Mouse (Mus musculus) mature B cell (primary cell): ENCODE data around the gene Lrrc4.

Experiments
- in situ Hi-C: fragments of 300-500 bp; cut with MboI; formaldehyde crosslinking; loops from 2 replicates; pipeline ENCODE4 v1.14.3; 2019

Gene Lrrc4

DNA sequence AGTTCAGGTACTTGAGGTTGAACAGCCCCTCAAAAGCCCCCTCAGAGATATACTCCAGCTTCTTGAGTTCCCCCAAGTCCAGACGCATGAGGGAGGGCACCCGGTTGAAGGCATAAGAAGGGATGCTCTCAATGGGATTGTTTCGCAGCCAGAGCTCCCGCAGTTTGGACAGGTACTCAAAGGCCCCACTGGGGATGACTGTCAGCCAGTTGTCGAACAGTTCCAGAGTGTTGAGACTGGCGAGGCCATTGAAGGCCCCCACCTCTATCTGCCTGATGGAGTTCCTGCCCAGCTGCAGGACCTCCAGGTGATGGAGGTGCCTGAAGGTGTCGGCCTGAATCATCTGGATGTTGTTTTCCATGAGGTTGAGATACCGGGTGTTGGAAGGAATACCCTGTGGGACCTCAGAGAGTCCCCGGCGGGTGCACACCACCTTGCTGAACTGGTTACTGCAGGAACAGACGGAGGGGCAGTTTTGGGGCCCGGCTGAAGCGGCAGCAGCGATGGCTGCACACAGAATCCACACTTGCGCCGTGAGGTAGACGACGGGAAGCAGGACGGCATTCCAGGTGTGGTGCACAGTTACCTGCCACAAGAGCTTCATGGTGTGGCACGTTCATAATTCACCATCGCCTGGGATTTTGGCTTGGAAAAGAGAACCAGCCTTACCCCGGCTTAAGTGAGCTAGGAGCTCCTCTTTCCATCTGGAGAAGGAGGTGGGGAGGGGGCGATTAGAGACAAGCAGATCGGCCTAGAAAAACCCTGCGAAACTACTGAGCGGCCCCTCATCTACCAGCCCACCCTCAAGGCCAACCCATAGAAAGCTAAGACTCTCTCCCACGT, at the start of gene Lrrc4:
TSS of gene Lrrc4 (minus strand) at position 737 of the 843 bp plus-strand sequence.
- in situ Hi-C loops: no loop called here

DNA sequence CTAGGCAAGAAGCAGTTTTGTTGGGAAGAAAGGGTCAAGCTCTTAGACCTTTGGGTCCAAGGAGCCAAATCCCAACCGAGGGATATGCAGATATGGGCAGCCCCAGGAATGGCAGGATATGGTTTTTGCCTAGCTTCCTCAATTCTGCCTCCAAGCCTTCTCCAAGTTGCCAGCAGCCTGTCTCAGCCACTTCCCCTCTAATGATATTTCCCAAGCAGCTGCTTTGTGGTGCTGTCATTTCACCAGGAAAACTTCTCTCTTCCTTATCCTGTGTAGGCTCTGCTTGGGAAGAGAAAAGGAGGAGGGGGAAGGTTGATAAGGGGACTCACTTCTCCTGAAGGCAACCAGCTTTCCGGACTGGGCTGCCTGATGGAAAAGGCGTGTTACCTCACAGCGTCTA, 49.4 kb upstream of the Lrrc4 start:
- in situ Hi-C loops: no loop called here

DNA sequence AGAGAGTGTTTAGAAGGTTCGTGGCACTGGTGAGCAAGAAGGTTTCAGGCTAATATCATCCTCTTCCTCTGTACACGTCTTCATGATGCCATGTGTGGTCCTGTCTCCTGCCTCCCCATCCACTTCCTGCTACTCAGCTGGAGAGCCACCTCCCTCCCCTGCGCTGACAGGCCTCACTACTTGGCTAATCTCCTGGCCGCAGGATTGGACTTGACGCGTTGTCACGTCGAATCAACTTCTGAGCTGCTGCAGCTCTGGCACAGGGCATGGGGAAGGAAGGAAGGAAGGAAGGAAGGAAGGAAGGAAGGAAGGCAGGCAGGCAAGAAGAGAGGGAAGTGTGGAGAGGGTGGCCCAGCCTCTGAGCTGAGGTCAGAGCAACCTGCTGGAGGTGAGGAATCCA, 47.8 kb upstream of the Lrrc4 start:
- in situ Hi-C loops: no loop called here

DNA sequence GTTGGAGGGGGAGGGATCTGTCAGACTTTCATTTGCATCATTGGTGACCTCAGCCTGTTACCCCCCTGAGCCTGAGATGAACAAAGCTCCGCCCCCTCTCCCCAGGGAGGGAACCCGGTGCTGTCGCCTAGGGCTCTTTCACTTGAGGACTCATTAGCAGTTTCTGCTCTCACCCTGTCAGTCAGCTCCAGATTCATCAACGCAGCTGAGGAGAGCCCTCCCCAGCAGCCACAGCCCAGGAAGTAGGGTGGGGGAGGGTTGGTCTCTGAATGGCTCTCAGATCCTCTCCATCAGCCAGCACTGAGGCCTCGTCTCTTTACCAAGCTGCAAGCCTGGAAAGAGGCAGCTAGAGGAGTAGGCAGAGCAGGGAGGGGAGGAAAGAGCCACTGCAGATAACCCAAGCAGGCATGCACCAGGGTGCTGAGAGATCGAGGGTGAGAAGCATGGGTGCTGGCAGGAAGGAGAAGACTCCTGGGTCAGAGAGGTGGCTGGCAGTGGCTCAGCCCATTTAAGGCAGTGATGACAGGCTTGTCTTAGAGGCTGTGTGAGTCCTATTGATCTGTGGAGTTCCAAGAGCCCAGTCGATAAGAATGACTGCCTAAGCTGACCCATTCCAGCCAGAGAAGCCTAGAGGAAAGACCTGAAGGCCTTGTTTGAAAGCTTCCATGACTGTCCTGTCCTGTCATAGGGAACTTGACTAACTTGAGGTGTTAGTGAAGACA, 46.6 kb upstream of the Lrrc4 start:
- in situ Hi-C loops: no loop called here

DNA sequence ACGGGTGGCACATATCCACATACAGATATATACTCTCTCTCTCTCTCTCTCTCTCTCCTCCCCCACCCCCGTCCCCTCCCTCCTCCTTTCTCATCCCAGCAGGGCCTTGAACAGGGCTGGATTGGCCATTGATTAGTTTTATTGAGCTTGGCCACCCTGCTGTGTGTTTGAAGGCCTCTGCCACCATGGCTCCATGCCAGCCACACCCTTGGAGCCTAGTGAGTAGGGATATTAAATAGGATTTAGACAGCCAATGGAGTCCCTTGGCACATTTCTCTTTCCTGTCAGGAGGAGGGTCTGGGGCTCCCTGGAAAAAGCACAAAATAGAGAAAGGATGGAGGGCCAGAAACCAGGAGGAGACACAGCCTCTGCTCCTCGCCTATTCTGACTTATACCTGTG, 44.9 kb upstream of the Lrrc4 start:
- in situ Hi-C loops: no loop called here

DNA sequence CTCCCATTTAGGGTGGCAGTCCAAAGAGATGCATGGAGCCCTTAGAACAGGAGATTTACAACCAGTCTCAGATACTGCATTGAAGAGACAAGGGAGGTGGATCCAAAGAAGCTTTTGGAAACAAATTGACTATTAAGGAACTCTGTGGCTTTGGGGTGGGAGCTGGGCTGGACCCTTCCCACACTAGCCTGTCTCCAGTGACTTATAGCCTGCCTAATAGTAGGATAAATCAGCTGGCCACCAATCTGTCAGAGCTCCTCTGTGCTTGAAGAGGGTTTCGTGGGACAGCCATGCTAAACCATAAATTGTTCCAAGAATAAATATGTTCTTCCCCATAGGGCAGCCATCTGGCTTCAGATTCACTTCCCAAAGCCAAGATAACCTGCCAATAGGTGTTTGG, 43.8 kb upstream of the Lrrc4 start:
- in situ Hi-C loops: no loop called here

DNA sequence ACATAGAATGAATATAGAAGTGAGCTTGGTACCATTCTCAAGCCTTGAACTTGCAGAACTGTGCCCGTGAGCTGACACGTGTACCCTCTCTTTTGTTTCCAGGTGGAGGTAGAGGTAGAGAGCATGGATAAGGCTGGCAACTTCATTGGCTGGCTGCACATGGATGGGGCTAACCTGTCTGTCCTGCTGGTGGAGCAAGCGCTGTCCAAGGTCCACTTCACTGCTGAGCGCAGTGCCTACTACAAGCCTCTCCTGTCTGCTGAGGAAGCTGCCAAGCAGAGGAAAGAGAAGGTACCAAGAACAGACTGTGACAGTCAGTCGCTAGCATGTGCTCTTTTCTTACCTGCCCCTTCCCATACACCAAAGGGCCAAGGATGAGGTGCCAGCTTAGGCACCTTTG, 43.2 kb upstream of the Lrrc4 start:
- in situ Hi-C loops: no loop called here

DNA sequence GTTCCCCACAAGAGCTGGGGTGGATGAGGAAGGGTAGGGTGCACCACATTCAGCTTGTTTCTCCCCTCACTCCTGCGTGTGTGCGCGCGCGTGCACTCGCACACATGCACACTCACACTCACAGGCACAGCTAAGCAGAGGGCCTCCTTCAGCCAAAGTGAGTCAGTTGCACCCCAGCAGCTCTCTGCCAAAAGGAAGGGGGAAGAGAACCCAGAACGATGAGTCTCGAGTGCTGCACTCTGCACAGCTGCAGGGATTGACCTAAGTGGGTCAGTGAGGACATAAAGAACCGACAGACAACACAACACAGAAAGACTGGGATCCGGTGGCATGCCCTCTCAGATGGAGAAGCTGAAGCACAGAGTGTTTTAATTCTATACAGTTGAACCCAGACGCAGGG, 42.5 kb upstream of the Lrrc4 start:
- in situ Hi-C loops: no loop called here

DNA sequence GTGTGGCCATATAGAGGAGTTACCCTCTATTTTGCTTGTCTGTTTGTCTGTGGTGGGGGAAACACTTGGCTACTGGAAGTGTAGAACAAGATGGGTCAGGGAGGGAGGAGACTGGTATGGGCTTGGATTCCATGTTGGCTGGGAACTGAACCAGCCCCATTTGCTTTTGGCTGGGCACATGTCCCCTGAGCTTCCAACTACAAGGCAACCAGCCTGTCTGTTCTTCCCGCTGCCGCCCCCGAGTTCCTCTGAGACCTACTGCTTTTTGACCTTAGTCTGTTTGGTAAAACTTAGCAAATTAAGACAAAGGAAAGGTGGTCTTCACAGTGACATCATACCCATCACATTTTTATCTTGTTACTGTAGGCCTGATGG, 40.9 kb upstream of the Lrrc4 start:
- in situ Hi-C loops: no loop called here

DNA sequence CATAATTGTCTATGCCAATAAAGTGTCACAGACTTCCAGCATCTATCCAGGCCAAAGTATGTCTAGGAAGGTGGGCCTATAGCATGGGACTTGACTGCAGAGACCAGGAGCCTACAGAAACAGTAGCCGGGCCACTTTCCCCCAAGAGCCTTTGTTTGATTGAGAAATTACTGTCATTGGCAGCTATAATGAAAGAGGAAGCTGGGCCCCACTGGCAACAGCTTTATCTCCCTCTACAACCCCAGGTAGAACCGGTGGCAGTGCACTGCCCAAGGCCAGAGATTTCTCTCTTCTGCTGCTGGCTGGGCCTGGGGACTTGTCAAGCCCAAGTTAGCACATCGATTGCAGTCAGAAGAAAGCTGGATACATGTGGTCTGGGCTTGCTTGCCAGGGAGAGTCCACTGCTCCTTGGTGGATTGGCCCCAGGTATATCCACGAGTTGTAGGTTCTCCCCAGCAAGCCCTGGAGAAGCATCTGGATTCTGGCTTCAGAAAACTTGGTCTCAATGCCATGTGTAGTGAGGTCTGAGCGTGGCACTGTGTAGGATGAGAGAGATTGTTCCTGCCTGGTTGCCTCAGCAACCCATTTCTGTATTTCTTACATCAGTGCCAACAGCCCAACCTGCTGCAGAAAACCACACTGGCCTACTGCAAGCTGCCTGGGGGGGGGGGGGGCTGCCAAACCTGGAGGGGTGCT, 40.3 kb upstream of the Lrrc4 start:
- in situ Hi-C loops: no loop called here

DNA sequence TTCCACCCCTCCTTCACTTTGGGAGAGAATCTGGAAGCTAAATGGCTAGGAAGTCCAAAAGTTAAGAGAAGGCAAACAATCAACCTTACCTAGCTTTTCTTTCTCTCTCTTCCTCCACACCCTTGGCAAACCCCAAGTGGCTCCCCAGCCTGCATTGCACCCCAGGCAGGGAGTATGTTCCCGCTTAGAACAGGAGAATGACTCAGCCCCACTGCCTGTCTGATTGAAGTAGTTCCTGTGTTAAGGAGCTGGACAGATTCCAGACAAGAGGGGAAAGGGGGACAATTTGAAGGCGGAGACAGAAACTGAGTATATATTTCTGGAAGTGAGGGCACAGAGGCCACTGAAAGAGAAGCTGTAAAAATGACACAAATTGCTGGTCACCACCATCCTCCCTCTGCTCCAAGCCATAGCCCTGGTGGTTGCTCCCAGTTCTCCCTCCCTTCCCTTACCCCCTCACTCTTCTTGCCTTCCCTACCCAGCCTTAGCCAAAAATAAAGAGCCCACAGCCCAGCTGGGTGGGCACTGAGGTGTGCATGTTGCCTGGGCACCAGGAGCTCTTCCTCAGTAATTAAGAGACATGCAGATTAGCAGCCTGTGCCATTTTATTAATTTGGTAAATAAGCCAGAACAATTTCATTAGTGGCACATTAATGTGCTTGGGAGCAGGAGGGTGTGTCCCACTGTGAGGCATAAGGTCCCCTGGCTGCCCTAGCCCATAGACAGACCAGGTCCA, 36.1 kb upstream of the Lrrc4 start:
- in situ Hi-C loops: no loop called here

DNA sequence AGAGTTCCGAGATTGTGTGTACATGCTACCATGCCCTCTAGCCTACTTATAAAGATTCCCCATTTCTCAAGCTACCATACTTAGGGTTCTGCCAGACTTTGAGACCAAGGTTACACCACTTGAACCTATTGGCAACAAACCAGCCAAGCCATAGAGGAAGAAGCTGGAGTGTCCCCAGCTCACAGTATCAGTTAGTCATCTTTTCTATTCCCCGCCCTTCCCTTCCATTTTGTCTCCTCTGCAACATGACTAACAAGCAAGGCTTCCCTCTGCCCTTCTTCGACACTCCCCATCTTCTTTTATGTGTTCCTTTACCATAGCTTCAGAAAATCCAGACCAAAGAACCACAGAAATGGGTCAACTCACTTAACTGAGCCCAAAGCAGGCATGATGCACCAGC, 34.7 kb upstream of the Lrrc4 start:
- in situ Hi-C loops: no loop called here

DNA sequence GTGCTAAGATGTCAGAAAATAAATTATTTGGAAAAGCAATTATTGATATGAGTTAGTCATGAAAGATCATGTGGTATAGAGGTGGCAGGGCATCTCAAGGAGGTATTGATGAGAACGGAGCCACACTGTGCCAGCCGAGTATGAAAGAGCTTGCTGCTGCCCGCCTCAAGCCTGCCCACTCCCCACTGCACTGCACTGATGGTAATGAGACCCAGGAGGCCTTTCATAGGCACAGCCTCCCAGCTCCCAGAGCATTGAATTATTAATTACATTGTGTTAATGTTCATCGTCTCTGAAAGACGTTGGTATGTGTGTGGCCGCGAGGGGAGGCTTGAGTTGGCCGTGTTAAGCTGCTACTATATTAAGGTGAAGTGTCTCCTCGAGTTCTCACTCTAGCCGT, 33.6 kb upstream of the Lrrc4 start:
- in situ Hi-C loops: no loop called here

DNA sequence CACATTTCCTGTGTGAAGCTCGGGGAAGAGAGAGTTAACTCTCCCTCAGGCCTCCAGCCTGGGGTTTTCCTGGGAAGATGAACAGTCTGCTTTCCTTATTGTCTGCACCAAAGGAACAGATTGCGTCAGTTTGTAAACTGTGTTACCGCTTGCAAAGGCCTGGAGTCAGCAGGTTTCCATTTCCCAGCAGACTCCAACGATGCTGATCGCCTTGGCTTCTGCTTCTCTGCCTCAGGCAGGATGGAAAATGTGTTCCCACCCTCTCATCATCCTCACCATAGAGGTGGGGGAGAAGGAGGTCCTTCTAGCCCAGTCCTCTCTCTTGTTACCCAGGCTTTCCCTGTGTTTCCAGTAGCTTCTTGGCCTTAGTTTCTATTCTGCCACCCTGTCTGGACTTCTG, 33.1 kb upstream of the Lrrc4 start:
- in situ Hi-C loops: no loop called here

DNA sequence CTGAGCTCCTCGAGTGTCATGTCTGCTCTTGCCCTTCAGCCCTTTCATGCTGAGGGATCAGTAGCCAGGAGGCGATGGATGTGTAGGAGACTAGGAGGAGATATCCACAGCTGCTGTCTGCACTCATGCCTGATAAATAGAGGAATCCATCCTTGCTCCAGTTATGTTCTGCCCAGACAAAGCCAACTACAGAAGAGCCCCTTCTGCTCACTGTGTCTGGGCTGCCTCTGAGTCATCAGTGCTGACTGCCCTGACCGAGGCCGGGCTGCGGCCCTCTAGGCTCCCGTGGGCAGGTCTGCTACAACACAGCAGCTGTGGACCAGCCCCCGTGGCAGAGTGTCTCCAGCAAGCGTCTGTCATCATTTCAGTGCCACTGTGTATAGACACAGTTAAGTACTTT, 30.8 kb upstream of the Lrrc4 start:
- in situ Hi-C loops: no loop called here

DNA sequence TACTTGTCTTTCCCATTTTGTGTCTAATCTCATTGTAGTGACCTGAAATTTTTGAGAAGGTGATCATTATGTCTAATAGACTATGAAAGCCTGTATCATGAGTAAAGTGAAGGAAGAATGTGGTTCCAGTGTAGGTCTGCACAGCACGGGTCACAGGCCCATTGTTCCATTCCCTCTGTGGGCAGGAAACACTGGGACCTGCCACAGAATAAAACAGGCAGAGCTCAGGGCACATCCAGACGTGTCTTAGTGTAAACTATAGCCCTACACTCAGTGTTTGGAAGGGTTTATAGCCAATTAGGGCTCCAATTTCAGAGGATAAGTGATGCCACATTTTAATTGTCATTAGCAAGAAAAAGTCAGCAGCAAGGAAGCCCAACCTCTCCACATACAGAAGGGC, 29.4 kb upstream of the Lrrc4 start:
- in situ Hi-C loops: no loop called here

DNA sequence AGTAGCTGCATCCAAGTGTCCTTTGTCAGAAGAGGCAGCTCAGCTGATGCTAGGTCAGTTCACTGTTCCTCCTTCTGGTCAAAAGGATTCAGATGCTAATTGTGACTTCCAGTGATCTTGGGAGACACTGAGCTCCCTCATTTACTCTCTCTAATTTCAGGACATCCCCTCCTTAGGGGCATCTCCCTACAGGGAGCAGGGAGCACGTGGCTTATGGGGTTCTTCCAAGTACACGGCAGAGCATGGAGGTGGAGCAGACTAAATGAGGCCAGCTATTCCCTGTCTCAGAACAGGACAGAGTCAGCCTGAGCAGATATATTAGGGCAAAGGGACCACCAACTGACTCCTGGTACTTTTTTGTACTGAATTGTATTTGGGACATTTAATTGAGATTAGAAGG, 28.9 kb upstream of the Lrrc4 start:
- in situ Hi-C loops: no loop called here

DNA sequence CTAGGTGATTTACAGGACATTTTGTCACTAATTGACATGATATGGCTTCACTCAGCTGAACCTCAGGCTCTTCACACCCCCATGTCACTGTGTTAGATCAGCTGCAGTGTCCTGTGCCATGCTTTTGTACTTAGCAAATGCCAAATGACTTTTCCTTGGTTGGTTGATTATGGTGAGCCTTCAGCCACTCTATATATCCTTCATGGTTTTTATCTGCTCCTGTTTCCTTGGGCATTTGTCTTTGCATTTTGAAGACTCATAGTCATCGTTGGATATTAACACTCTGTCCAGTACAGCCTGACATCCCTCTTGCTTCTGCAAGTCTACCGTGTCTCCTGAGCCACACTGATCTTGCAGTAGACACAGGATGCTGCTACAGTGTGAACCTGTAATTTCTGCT, 27.5 kb upstream of the Lrrc4 start:
- in situ Hi-C loops: no loop called here

DNA sequence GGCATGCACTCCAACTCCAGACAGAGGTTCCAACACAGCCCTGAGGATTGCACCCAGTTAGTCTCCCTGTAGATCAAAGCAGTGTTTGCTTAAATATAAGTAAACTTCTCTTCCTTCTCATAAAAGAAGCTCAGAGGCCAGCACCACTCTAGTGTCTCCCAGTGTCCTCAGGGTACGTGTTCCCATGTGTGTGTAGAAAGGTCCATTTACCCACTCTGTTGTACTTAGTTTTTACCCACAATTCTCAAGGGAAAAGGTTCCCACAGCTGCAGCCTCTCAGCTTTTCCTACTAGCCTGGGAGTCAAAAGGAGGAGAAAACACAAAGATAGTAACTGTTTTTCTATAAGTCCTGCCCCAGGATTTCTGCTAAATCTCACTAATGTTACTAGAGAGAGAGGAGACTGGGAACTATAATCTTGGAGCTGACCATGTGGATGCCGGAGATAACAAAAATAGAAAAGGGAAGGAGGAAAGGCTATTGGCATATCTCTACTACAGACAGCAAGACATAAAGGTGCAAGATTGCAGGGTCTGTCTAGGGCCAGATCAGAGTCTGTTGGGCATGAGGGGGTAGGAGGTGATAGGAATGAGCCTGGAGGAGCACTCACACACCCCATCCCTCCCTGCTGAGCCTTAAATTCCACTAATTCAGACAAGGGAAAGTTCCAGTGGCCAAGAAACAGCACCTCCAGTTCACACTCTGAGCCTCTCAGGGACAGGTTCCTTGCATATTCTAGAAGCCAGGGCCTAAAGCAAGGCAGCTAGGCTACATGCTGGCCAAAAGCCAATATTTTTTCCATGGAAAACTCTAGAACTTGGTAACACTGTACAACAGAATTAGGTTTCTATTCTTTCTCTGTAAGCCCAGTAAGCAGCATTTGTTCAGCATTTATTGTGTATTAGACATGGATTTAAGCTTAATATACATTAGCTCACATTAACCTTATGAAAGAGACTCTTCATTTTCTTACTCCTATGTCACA, 25.9 kb upstream of the Lrrc4 start:
- in situ Hi-C loops: no loop called here

DNA sequence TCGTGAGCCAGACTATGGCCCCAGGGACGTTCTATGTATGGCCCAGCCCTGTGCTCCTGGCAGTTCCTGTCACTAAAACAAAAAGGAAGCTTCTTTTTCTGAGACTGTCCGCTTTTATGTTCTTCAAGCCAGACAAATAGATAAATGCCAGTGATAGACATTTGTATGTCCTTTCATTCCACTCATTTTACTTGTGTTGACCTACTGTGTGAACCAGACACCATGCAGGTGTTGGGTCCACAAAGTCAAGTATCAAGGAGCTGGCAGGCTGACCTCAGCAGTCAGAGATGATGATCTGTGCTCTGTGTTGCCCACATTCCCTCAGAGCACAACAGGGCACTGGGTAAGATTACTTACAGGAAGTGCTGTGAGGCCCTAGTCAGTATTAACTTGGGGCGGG, 25.2 kb upstream of the Lrrc4 start:
- in situ Hi-C loops: no loop called here

DNA sequence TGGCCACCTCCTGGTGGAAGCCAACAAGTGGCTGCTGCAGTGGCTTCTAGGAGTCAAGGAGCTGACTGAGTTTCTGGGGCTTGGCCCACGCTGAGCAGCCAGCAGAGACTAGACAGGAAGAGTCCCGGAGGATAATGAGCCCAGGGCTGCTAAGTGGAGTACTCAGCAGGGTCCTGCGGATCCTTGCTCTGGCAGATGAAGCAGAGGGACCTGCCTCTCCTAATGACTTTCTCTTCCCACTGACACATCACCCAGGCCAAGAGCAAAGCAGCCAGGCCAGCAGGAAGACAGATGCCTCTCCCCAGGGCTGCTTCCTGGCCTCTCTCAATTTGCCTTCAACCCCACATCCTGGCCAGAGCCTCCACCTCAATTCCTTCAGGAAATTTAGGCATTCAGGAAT, 23.9 kb upstream of the Lrrc4 start:
- in situ Hi-C loops: no loop called here
